Mouse (Mus musculus): ENCODE data around the gene Sgca. TPM values are rescaled to one million over a fixed set of nuclear protein-coding genes. Genes with fewer than 3 reads are reported as not detected.

Sgca gene
- polyA plus RNA-seq, 2 experiments from 2014 or later: 0.46 TPM; not detected in 1

GRCm38 (mm10) chr11:95001584-95002347 is 25.6 kb upstream of the Sgca start:
- ATAC-seq: no peak

GRCm38 (mm10) chr11:95001058-95001457 is 24.9 kb upstream of the Sgca start:
- ATAC-seq: peak; percentile 30

GRCm38 (mm10) chr11:95000548-95000947 is 24.4 kb upstream of the Sgca start:
- peak; percentile 64 for ATAC-seq

- no peak for ATAC-seq
These were observed 24.0 kb upstream of the Sgca start for GRCm38 (mm10) chr11:95000128-95000527.

- ATAC-seq: peak; percentile 55
These were observed 22.0 kb upstream of the Sgca start for GRCm38 (mm10) chr11:94998041-94998531.

GRCm38 (mm10) chr11:94997596-94997995 is 21.5 kb upstream of the Sgca start:
- ATAC-seq: no peak

GRCm38 (mm10) chr11:94996984-94997383 is 20.9 kb upstream of the Sgca start:
- ATAC-seq: no peak

GRCm38 (mm10) chr11:94996101-94996500 is 20.0 kb upstream of the Sgca start:
- ATAC-seq: no peak

GRCm38 (mm10) chr11:94994947-94995772 is 19.0 kb upstream of the Sgca start:
- no peak for ATAC-seq

GRCm38 (mm10) chr11:94994208-94994814 is 18.2 kb upstream of the Sgca start:
- no peak for ATAC-seq

- no peak for ATAC-seq
These were observed 16.9 kb upstream of the Sgca start for GRCm38 (mm10) chr11:94992754-94993606.

- ATAC-seq: no peak
These were observed 16.3 kb upstream of the Sgca start for GRCm38 (mm10) chr11:94992480-94992753.

GRCm38 (mm10) chr11:94991641-94992479 is 15.7 kb upstream of the Sgca start:
- ATAC-seq: no peak

GRCm38 (mm10) chr11:94990749-94991577 is 14.8 kb upstream of the Sgca start, which contains the start of gene Ppp1r9b:
Ppp1r9b (plus strand) TSS chr11:94991035.
- peak; percentile 72 for ATAC-seq

GRCm38 (mm10) chr11:94990102-94990748 is 14.1 kb upstream of the Sgca start:
- ATAC-seq: peak; percentile 5

- peak; percentile 62 for ATAC-seq
These were observed 13.5 kb upstream of the Sgca start for GRCm38 (mm10) chr11:94989562-94990017.

- ATAC-seq: no peak
These were observed 12.8 kb upstream of the Sgca start for GRCm38 (mm10) chr11:94988780-94989561.

GRCm38 (mm10) chr11:94987851-94988250 is 11.7 kb upstream of the Sgca start:
- no peak for ATAC-seq

- ATAC-seq: no peak
These were observed 11.2 kb upstream of the Sgca start for GRCm38 (mm10) chr11:94987341-94987740.

All from activated CD4-positive, CD25-positive, alpha-beta regulatory T cell, adult 4 months (primary cell).